Mouse (Mus musculus) olfactory bulb, adult 2 months (tissue): Measurements from ENCODE around the gene Olfr229. TPM values are rescaled to one million over a fixed set of nuclear protein-coding genes. Genes with fewer than 3 reads are reported as not detected.
"Not testable (repeated sequence)": the region's sequence is repeated elsewhere in the genome, so short reads cannot be mapped to it uniquely, and the experiment has no call there.

Source experiments
- H3K27ac ChIP-seq: fragments of 200-500 bp; 2 replicates; pipeline ENCODE4 v1.5.1; 2012; ENCODE audit warnings: low read depth, low read length; ENCODE audit not compliant: insufficient read depth
- H3K4me1 ChIP-seq: fragments of 200-500 bp; 2 replicates; pipeline ENCODE4 v1.6.1; 2012; ENCODE audit warnings: low read length; ENCODE audit not compliant: control insufficient read depth, insufficient read depth
- H3K4me3 ChIP-seq: fragments of 200-500 bp; 2 replicates; pipeline ENCODE4 v1.5.1; 2012; ENCODE audit warnings: mild to moderate bottlenecking, low read depth, low read length, moderate library complexity; ENCODE audit not compliant: insufficient read depth
- CTCF ChIP-seq: fragments of 200-500 bp; IDR thresholded peaks from 2 replicates; pipeline ENCODE4 v1.5.1; 2012; ENCODE audit warnings: low read depth, mild to moderate bottlenecking, low read length, moderate library complexity; ENCODE audit not compliant: insufficient read depth
- POLR2A ChIP-seq: fragments of 200-500 bp; IDR thresholded peaks from 2 replicates; pipeline ENCODE4 v1.6.1; 2012; ENCODE audit warnings: mild to moderate bottlenecking, low read depth, low read length, moderate library complexity; ENCODE audit not compliant: insufficient read depth
- WGBS: fragments of 180-500 bp; shearing (Covaris S2); methylation state at CpG from one replicate; pipeline ENCODE4 v1.1.7; 2018; 5-methylcytosine and 5-hydroxymethylcytosine counted together
- polyA plus RNA-seq: library from polyadenylated mRNA; stranded (reverse); fragments of >200 nt; gene quantifications from 2 replicates; pipeline ENCODE4 v1.2.4, GENCODE M21; 2012; ENCODE audit warnings: low replicate concordance; ENCODE audit not compliant: missing spikeins, insufficient read depth, insufficient read length

Gene Olfr229
- polyA plus RNA-seq, 1 experiment: not detected

GRCm38 (mm10) chr9:39951946-39952345 lies 44.8 kb downstream of the Olfr229 start, which contains the start of gene Olfr975:
Olfr975 (minus strand) TSS chr9:39952046.
- WGBS: 69% methylated on average over 1 of the region's 1 CpGs
- TF ChIP-seq POLR2A (no peak), CTCF (no peak)
- Histone ChIP-seq H3K27ac (no peak within 1 kb of the TSS), H3K4me1 (no peaks in the 10 kb centered on the region), H3K4me3 (no peak within 1 kb of the TSS)

GRCm38 (mm10) chr9:39961033-39961432 lies 53.9 kb downstream of the Olfr229 start, which contains the start of gene Olfr976:
Olfr976 (minus strand) TSS chr9:39961133.
- 88% methylated on average over 8 of the region's 9 CpGs for WGBS
- H3K4me3 ChIP-seq: not testable (repeated sequence)

More at GRCm38 (mm10) chr9:39961033-39961432, 53.9 kb downstream of the Olfr229 start, which contains the start of gene Olfr976:
- H3K27ac ChIP-seq, H3K4me1 ChIP-seq: not testable (repeated sequence)

Other genes with a start within 250 kb of the Olfr229 start
- gene Olfr963, start 240.1 kb upstream of the Olfr229 start, polyA plus RNA-seq: not detected in 2 replicates
- gene Olfr149, start 200.2 kb upstream of the Olfr229 start, polyA plus RNA-seq: not detected in 2 replicates
- gene Olfr965, start 196.0 kb upstream of the Olfr229 start, polyA plus RNA-seq: not detected in 2 replicates
- gene Olfr150, start 176.4 kb upstream of the Olfr229 start, polyA plus RNA-seq: not detected in 2 replicates
- gene Olfr967, start 161.1 kb upstream of the Olfr229 start, polyA plus RNA-seq: not detected in 2 replicates
- gene Olfr968, start 124.1 kb upstream of the Olfr229 start, polyA plus RNA-seq: not detected in 2 replicates
- gene Olfr969, start 116.4 kb upstream of the Olfr229 start, polyA plus RNA-seq: not detected in 2 replicates
- gene Olfr970, start 98.5 kb upstream of the Olfr229 start, polyA plus RNA-seq: not detected in 2 replicates
- not detected in 2 replicates for gene Olfr971, start 70.5 kb upstream of the Olfr229 start, polyA plus RNA-seq
- gene Olfr972, start 40.9 kb upstream of the Olfr229 start, polyA plus RNA-seq: not detected in 2 replicates
- not detected in 2 replicates for gene Olfr974, start 30.2 kb downstream of the Olfr229 start, polyA plus RNA-seq
- not detected in 2 replicates for gene Olfr975, start 44.7 kb downstream of the Olfr229 start, polyA plus RNA-seq
- gene Olfr976, start 53.8 kb downstream of the Olfr229 start, polyA plus RNA-seq: not detected in 2 replicates
- not detected in 2 replicates for gene Olfr978, start 84.8 kb downstream of the Olfr229 start, polyA plus RNA-seq
- not detected in 2 replicates for gene Olfr979, start 96.1 kb downstream of the Olfr229 start, polyA plus RNA-seq
- gene Olfr980, start 102.2 kb downstream of the Olfr229 start, polyA plus RNA-seq: not detected in 2 replicates
- not detected in 2 replicates for gene Olfr981, start 114.1 kb downstream of the Olfr229 start, polyA plus RNA-seq
- gene Olfr982, start 166.5 kb downstream of the Olfr229 start, polyA plus RNA-seq: not detected in 2 replicates
- gene Olfr983, start 186.3 kb downstream of the Olfr229 start, polyA plus RNA-seq: not detected in 2 replicates
- not detected in 2 replicates for gene Olfr984, start 206.9 kb downstream of the Olfr229 start, polyA plus RNA-seq
- gene Olfr985, start 222.8 kb downstream of the Olfr229 start, polyA plus RNA-seq: not detected in 2 replicates
- not detected in 2 replicates for gene Tmem225, start 240.8 kb downstream of the Olfr229 start, polyA plus RNA-seq